Mouse (Mus musculus): ENCODE data around the gene Olfr1356.
"Not testable (repeated sequence)": the region's sequence is repeated elsewhere in the genome, so short reads cannot be mapped to it uniquely, and the experiment has no call there.

Olfr1356 gene

GRCm38 (mm10) chr10:78852066-78852465 is at the start of gene Olfr1356:
Olfr1356 (minus strand) TSS chr10:78852166.
- in situ Hi-C loops (cut with MboI; ENCODE audit: low sequenced_read_pairs) = no loop called here

- in situ Hi-C loops (cut with MboI; ENCODE audit: low sequenced_read_pairs) = no loop called here
These were observed 23.3 kb upstream of the Olfr1356 start, which contains the start of gene Olfr1355 for GRCm38 (mm10) chr10:78875240-78875639. Olfr1355 (plus strand) TSS chr10:78875540.

GRCm38 (mm10) chr10:78840456-78840855 is 11.5 kb downstream of the Olfr1356 start:
- in situ Hi-C loops (cut with MboI; ENCODE audit: low sequenced_read_pairs) = not testable (repeated sequence)

GRCm38 (mm10) chr10:78812358-78813060 is 39.5 kb downstream of the Olfr1356 start:
- in situ Hi-C loops (cut with MboI; ENCODE audit: low sequenced_read_pairs) = no loop called here

GRCm38 (mm10) chr10:78801449-78801848 is 50.5 kb downstream of the Olfr1356 start:
- in situ Hi-C loops (cut with MboI; ENCODE audit: low sequenced_read_pairs) = no loop called here
